21 mouse cellular contexts compared by ENCODE assay signal in genomic region chr13:58485011-58485410, GRCm38 (mm10).
A peak's percentile ranks its signal among the peaks of the same experiment; 100 is the strongest.
DNase-seq lines count a peak whose midpoint lies in the region; ATAC-seq and TF ChIP-seq lines count a peak whose summit lies in the region.
"Had no signal": no experiment of that assay in that cellular context is flagged by ENCODE, and none has a peak within 500 bp of the region (broad histone marks: within the 10 kb centered on the region; RNA-seq: fewer than 3 reads in every experiment).

No protein-coding gene starts in this region.

- H3K4me3 ChIP-seq in forebrain, embryonic 14.5 days (ENCODE audit: low read depth, low read length), result no peak overlapping the region
- H3K4me3 ChIP-seq in forebrain, embryonic 15.5 days, result no peak overlapping the region
- H3K4me3 ChIP-seq in forebrain, postnatal 0 days (ENCODE audit: low read depth, low read length), result no peak overlapping the region
- no peak overlapping the region for H3K4me3 ChIP-seq in forebrain, embryonic 16.5 days (replicated peaks; ENCODE audit: low read length)

- H3K27me3 ChIP-seq in forebrain, embryonic 14.5 days (replicated peaks; ENCODE audit: control insufficient read depth, insufficient read depth, low read length), result no peaks in the 10 kb centered on the region
- no peaks in the 10 kb centered on the region for H3K27me3 ChIP-seq in forebrain, embryonic 15.5 days
- H3K27me3 ChIP-seq in forebrain, postnatal 0 days (ENCODE audit: insufficient read depth, low read length), result no peaks in the 10 kb centered on the region
- H3K27me3 ChIP-seq in forebrain, embryonic 16.5 days (replicated peaks; ENCODE audit: control insufficient read depth, insufficient read depth, low read length), result no peaks in the 10 kb centered on the region
- H3K27me3 ChIP-seq: Patski had no signal

- 65% methylated on average over 10 of the region's 10 CpGs for WGBS in forebrain, embryonic 14.5 days
- WGBS in forebrain, embryonic 15.5 days, result 44% methylated on average over 10 of the region's 10 CpGs
- WGBS in forebrain, postnatal 0 days, result 31% methylated on average over 10 of the region's 10 CpGs
- WGBS in forebrain, embryonic 16.5 days, result 45% methylated on average over 10 of the region's 10 CpGs

- no peak overlapping the region for H3K4me2 ChIP-seq in forebrain, embryonic 14.5 days (ENCODE audit: low read length)
- no peak overlapping the region for H3K4me2 ChIP-seq in forebrain, embryonic 15.5 days (replicated peaks)
- no peak overlapping the region for H3K4me2 ChIP-seq in forebrain, postnatal 0 days (ENCODE audit: low read depth)
- no peak overlapping the region for H3K4me2 ChIP-seq in forebrain, embryonic 16.5 days (ENCODE audit: low read length)

- no peak for TF ChIP-seq CTCF in forebrain, postnatal 0 days (IDR thresholded peaks at IDR 0.05; ENCODE audit: low read depth)
- TF ChIP-seq CTCF in brain, embryonic 14.5 days (IDR thresholded peaks at IDR 0.05; ENCODE audit: borderline replicate concordance, extremely low read depth, insufficient read depth, insufficient read length), result no peak

- peak; percentile 53 for DNase-seq in forebrain, embryonic 14.5 days (ENCODE audit: low spot score)
- peak; percentile 39 for DNase-seq in forebrain, postnatal 0 days
- peak; percentile 54 for DNase-seq in brain, embryonic 14.5 days (ENCODE audit: low read depth)
- DNase-seq in adrenal gland, postnatal 25 days, result no peak
- DNase-seq: adrenal gland, adult 2 months; adrenal gland, adult 8-10 months; adrenal gland, postnatal 10 days; adrenal gland, postnatal 14 days; adrenal gland, postnatal 36 days; B cell, adult 2 months; cerebellum, adult 11 months; cerebellum, adult 11-12 months; cerebellum, adult 18-20 months; cerebellum, adult 2 months; cerebellum, adult 8-10 months had no signal

- 0 out of 2 replicates have a peak, but pooled peaks cover 5% of the 10 kb centered on the region for H3K4me1 ChIP-seq in forebrain, embryonic 14.5 days (ENCODE audit: control insufficient read depth, insufficient read depth, low read length)
- H3K4me1 ChIP-seq in forebrain, embryonic 15.5 days, result peaks cover 9% of the 10 kb centered on the region
- no peaks in the 10 kb centered on the region for H3K4me1 ChIP-seq in forebrain, postnatal 0 days (ENCODE audit: insufficient read depth)
- H3K4me1 ChIP-seq in forebrain, embryonic 16.5 days (replicated peaks; ENCODE audit: control insufficient read depth, insufficient read depth, low read length), result peaks cover 4% of the 10 kb centered on the region; the same call in 1 of the 2 replicates

- no peak for ATAC-seq in forebrain, embryonic 14.5 days
- no peak for ATAC-seq in forebrain, embryonic 15.5 days (replicated peaks)
- no peak; the same call in 1 of the 2 replicates for ATAC-seq in forebrain, postnatal 0 days
- no peak for ATAC-seq in forebrain, embryonic 16.5 days
- ATAC-seq: activated CD4-positive, CD25-positive, alpha-beta regulatory T cell, adult 4 months; CD4-positive, CD25-positive, alpha-beta regulatory T cell, adult 4 months; Patski had no signal

- no peak overlapping the region for H3K27ac ChIP-seq in forebrain, embryonic 14.5 days (ENCODE audit: low read depth, low read length)
- H3K27ac ChIP-seq in forebrain, embryonic 15.5 days (replicated peaks), result no peak overlapping the region
- H3K27ac ChIP-seq in forebrain, postnatal 0 days (ENCODE audit: low read depth, low read length), result no peak overlapping the region
- no peak overlapping the region for H3K27ac ChIP-seq in forebrain, embryonic 16.5 days (ENCODE audit: low read length)

- TF ChIP-seq POLR2A in brain, embryonic 14.5 days (IDR thresholded peaks at IDR 0.05; ENCODE audit: borderline replicate concordance, extremely low read depth, insufficient read depth, insufficient read length, poor library complexity, severe bottlenecking), result no peak

- H3K36me3 ChIP-seq in forebrain, embryonic 14.5 days (ENCODE audit: control insufficient read depth, insufficient read depth, low read length), result no peaks in the 10 kb centered on the region
- no peaks in the 10 kb centered on the region for H3K36me3 ChIP-seq in forebrain, embryonic 15.5 days
- no peaks in the 10 kb centered on the region for H3K36me3 ChIP-seq in forebrain, postnatal 0 days (ENCODE audit: insufficient read depth)
- H3K36me3 ChIP-seq in forebrain, embryonic 16.5 days (ENCODE audit: control insufficient read depth, insufficient read depth), result no peaks in the 10 kb centered on the region
- H3K36me3 ChIP-seq: G1E had no signal

- no peak overlapping the region for H3K9ac ChIP-seq in forebrain, embryonic 14.5 days (ENCODE audit: low read length)
- H3K9ac ChIP-seq in forebrain, embryonic 15.5 days (replicated peaks), result no peak overlapping the region
- no peak overlapping the region for H3K9ac ChIP-seq in forebrain, postnatal 0 days
- H3K9ac ChIP-seq in forebrain, embryonic 16.5 days (replicated peaks; ENCODE audit: low read depth, low read length), result no peak overlapping the region

- no peaks in the 10 kb centered on the region for H3K9me3 ChIP-seq in forebrain, embryonic 14.5 days (replicated peaks; ENCODE audit: control insufficient read depth, low read length)
- no peaks in the 10 kb centered on the region for H3K9me3 ChIP-seq in forebrain, embryonic 15.5 days
- H3K9me3 ChIP-seq in forebrain, postnatal 0 days (ENCODE audit: low read length), result no peaks in the 10 kb centered on the region
- H3K9me3 ChIP-seq in forebrain, embryonic 16.5 days (ENCODE audit: control insufficient read depth, low read length), result no peaks in the 10 kb centered on the region
- H3K9me3 ChIP-seq: G1E had no signal
